Mouse (Mus musculus) olfactory bulb, adult 2 months (tissue): ENCODE results near the gene Gm28551. TPM values are rescaled to one million over a fixed set of nuclear protein-coding genes. Genes with fewer than 3 reads are reported as not detected.
A peak's percentile ranks its signal among the peaks of the same experiment; 100 is the strongest.

Experiments
- H3K27ac ChIP-seq: fragments of 200-500 bp; 2 replicates; pipeline ENCODE4 v1.5.1; 2012; ENCODE audit warnings: low read depth, low read length; ENCODE audit not compliant: insufficient read depth
- H3K4me1 ChIP-seq: fragments of 200-500 bp; 2 replicates; pipeline ENCODE4 v1.6.1; 2012; ENCODE audit warnings: low read length; ENCODE audit not compliant: control insufficient read depth, insufficient read depth
- H3K4me3 ChIP-seq: fragments of 200-500 bp; 2 replicates; pipeline ENCODE4 v1.5.1; 2012; ENCODE audit warnings: mild to moderate bottlenecking, low read depth, low read length, moderate library complexity; ENCODE audit not compliant: insufficient read depth
- CTCF ChIP-seq: fragments of 200-500 bp; IDR thresholded peaks from 2 replicates; pipeline ENCODE4 v1.5.1; 2012; ENCODE audit warnings: low read depth, mild to moderate bottlenecking, low read length, moderate library complexity; ENCODE audit not compliant: insufficient read depth
- POLR2A ChIP-seq: fragments of 200-500 bp; IDR thresholded peaks from 2 replicates; pipeline ENCODE4 v1.6.1; 2012; ENCODE audit warnings: mild to moderate bottlenecking, low read depth, low read length, moderate library complexity; ENCODE audit not compliant: insufficient read depth
- WGBS: fragments of 180-500 bp; shearing (Covaris S2); methylation state at CpG from one replicate; pipeline ENCODE4 v1.1.7; 2018; 5-methylcytosine and 5-hydroxymethylcytosine counted together
- polyA plus RNA-seq: library from polyadenylated mRNA; stranded (reverse); fragments of >200 nt; gene quantifications from 2 replicates; pipeline ENCODE4 v1.2.4, GENCODE M21; 2012; ENCODE audit warnings: low replicate concordance; ENCODE audit not compliant: missing spikeins, insufficient read depth, insufficient read length

The Gm28551 gene
- polyA plus RNA-seq, 1 experiment = not detected

DNA sequence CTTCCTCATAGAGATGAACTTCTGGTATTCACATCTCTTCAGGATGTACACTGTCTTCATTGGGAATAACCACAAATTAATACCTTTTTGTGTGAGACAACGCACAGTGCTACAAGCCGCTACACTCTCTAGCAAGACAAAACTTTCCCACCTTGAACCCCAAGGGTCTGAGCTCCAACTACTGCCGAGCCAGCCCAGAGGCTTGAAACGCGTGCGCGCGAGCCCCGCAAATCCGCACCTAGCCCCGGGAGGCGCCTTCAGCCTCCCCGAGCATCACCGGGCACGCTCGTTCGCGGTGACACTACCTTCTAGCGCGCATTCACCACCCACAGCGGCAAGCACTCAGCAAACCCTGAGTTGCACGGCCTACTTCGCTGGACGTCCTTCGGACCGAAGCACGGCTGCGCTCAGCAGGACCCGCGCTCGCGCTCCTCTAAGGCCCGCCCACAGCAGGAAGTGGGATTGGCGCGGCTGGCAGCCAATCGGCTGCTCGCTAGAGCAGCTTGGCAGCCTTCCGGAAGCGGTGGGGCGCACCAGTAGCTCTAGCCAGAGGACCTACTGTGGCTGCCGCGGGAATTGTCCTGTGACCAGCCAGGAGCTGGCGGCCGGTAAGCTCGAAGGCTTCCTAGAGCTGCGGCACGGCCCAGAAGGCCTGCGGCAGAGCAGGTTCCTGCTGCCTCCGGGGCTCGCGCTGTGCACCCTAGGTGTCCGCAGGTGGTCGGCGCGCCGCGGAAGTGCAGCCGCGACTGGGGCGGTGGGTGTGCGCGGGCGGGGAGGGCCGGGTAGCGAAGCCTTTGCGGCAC, 55.7 kb downstream of the Gm28551 start, which contains the start of the genes Pms1, Ormdl1 and Gm28778:
Pms1 (minus strand) TSS at position 438 of the 803 bp plus-strand sequence.
Ormdl1 (plus strand) TSS at position 515 of the 803 bp plus-strand sequence.
Gm28778 (plus strand) TSS at position 531 of the 803 bp plus-strand sequence.
- WGBS = under 1% methylated on average over 66 of the region's 66 CpGs
- H3K4me1 ChIP-seq = no peaks in the 10 kb centered on the region
- 0 out of 2 replicates have a peak within 1 kb of the TSS, but pooled peaks have one; percentile 29 for H3K27ac ChIP-seq
- peak within 1 kb of the TSS; percentile 69 for H3K4me3 ChIP-seq
- peak; percentile 89; the same call in 1 of the 2 replicates for TF ChIP-seq POLR2A
- no peak for TF ChIP-seq CTCF

DNA sequence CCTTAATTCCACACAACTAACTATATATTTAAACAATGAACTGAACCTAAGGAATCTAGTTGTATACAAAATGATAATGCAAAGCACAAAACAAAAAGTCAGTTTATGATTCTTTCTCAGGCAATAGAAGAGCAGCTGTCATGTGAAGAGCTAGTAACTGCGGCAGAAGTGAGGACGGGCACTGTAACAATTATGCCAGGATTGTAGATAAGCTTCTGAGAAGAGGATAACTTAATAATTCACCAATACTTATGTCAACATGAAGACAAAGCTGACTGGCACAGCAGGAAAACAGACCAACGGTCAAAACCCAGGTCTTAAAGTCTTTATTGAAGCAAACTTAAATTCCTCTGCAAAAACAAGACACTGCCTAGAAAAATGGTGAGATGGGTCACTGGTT, 61.3 kb downstream of the Gm28551 start:
- Histone ChIP-seq H3K27ac (no peak overlapping the region), H3K4me3 (no peak overlapping the region), H3K4me1 (no peaks in the 10 kb centered on the region)
- WGBS = 82% methylated on average over 3 of the region's 3 CpGs
- no peak for TF ChIP-seq POLR2A
- no peak for TF ChIP-seq CTCF

Other genes starting within 250 kb of the Gm28551 start
- gene 1700019A02Rik, start 165.0 kb downstream of the Gm28551 start, polyA plus RNA-seq = not detected in 2 replicates
- gene Pms1, start 55.6 kb downstream of the Gm28551 start, polyA plus RNA-seq = not detected in 2 replicates
- gene Ormdl1, start 55.6 kb downstream of the Gm28551 start, polyA plus RNA-seq = not detected in 2 replicates
- not detected in 2 replicates for gene Gm28778, start 55.6 kb downstream of the Gm28551 start, polyA plus RNA-seq
- not detected in 2 replicates for gene Osgepl1, start 39.0 kb downstream of the Gm28551 start, polyA plus RNA-seq
- gene Asdurf, start within 50 bp of the Gm28551 start, polyA plus RNA-seq = not detected in 2 replicates
- not detected in 2 replicates for gene Asnsd1, start 85 bp upstream of the Gm28551 start, polyA plus RNA-seq